Mouse (Mus musculus): ENCODE results near the gene Gramd1c. TPM values are rescaled to one million over a fixed set of nuclear protein-coding genes. Genes with fewer than 3 reads are reported as not detected.

The Gramd1c gene
- polyA plus RNA-seq, 1 experiment from 2014 or later, result 2.9 TPM

- Histone ChIP-seq H3K4me2 (no peak overlapping the region), H3K27ac (replicated peaks) (no peak overlapping the region), H3K36me3 (replicated peaks) (no peaks in the 10 kb centered on the region), H3K9me3 (replicated peaks) (no peaks in the 10 kb centered on the region), H3K4me3 (replicated peaks) (no peak overlapping the region), H3K27me3 (peaks cover 3% of the 10 kb centered on the region; the same call in 1 of the 2 replicates), H3K9ac (no peak overlapping the region), H3K4me1 (replicated peaks) (0 out of 2 replicates have a peak, but pooled peaks cover 6% of the 10 kb centered on the region)
- no peak for ATAC-seq (ENCODE audit: insufficient read depth)
- WGBS (ENCODE audit: insufficient replicate concordance), result 17% methylated on average over 10 of the region's 10 CpGs
Observed at GRCm38 (mm10) chr16:44058745-44059144, 4.4 kb downstream of the Gramd1c start.

DNA sequence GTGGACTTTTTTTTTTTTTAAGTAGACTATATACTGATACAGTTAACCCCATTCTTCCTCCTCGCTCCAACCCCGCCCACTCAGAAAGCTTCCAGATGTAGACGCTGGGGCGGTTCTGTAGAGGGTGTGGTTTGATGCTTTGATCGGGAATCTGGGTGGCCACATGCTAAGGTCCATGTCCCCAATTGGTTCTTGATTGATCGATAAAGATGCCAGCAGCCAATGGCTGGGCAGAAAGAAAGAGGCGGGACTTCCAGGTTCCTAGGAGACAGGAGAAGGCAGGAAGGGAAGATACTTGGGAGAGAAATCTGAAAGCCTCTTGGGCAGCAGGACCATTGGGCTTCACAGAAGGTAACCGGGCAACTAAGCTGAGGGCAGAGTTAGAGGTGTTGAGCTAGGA, 7.4 kb downstream of the Gramd1c start:
- H3K9ac ChIP-seq, result no peak overlapping the region
- ATAC-seq (ENCODE audit: insufficient read depth), result no peak
- H3K27me3 ChIP-seq, result no peaks in the 10 kb centered on the region
- no peaks in the 10 kb centered on the region for H3K9me3 ChIP-seq (replicated peaks)
- H3K4me1 ChIP-seq (replicated peaks), result no peaks in the 10 kb centered on the region
- WGBS (ENCODE audit: insufficient replicate concordance), result 49% methylated on average over 8 of the region's 8 CpGs
- no peak overlapping the region for H3K4me2 ChIP-seq
- H3K36me3 ChIP-seq (replicated peaks), result no peaks in the 10 kb centered on the region
- no peak overlapping the region for H3K27ac ChIP-seq (replicated peaks)
- H3K4me3 ChIP-seq (replicated peaks), result no peak overlapping the region

- H3K36me3 ChIP-seq (replicated peaks), result no peaks in the 10 kb centered on the region
- no peak overlapping the region for H3K27ac ChIP-seq (replicated peaks)
- H3K9ac ChIP-seq, result no peak overlapping the region
- H3K9me3 ChIP-seq (replicated peaks), result no peaks in the 10 kb centered on the region
- no peak overlapping the region for H3K4me2 ChIP-seq
- no peak for ATAC-seq (ENCODE audit: insufficient read depth)
- 66% methylated on average over 6 of the region's 6 CpGs for WGBS (ENCODE audit: insufficient replicate concordance)
- no peak overlapping the region for H3K4me3 ChIP-seq (replicated peaks)
- H3K4me1 ChIP-seq (replicated peaks), result no peaks in the 10 kb centered on the region
- H3K27me3 ChIP-seq, result no peaks in the 10 kb centered on the region
Observed at GRCm38 (mm10) chr16:44053265-44053664, 9.9 kb downstream of the Gramd1c start.

GRCm38 (mm10) chr16:44052390-44052789, 10.8 kb downstream of the Gramd1c start:
- Histone ChIP-seq H3K4me1 (replicated peaks) (no peaks in the 10 kb centered on the region), H3K4me3 (replicated peaks) (no peak overlapping the region), H3K36me3 (replicated peaks) (no peaks in the 10 kb centered on the region), H3K4me2 (no peak overlapping the region), H3K27me3 (no peaks in the 10 kb centered on the region), H3K9ac (no peak overlapping the region), H3K27ac (replicated peaks) (no peak overlapping the region), H3K9me3 (replicated peaks) (no peaks in the 10 kb centered on the region)
- no peak for ATAC-seq (ENCODE audit: insufficient read depth)
- WGBS (ENCODE audit: insufficient replicate concordance), result 53% methylated on average over 6 of the region's 6 CpGs

DNA sequence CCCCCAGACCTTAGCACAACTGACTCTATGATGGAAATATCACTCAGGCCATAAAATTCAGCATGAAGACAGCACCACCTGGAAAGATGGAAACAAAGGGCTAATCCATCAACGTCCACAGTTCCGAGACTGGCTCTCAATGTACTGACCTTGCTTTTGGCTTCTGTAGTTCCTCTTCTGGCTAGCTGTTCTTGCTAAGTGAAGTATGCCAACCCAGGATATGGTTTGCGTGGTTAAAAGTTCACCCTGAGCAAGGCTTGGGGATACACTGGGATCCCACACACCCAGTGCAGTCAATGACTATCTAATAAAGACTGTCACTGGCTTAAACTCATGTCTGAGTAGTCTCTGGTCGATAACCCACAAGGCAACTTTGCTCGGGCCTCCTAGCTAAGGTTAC, 13.0 kb downstream of the Gramd1c start:
- Histone ChIP-seq H3K4me2 (no peak overlapping the region), H3K27ac (replicated peaks) (no peak overlapping the region), H3K9ac (no peak overlapping the region), H3K36me3 (replicated peaks) (no peaks in the 10 kb centered on the region), H3K4me3 (replicated peaks) (no peak overlapping the region), H3K9me3 (replicated peaks) (no peaks in the 10 kb centered on the region), H3K4me1 (replicated peaks) (no peaks in the 10 kb centered on the region), H3K27me3 (no peaks in the 10 kb centered on the region)
- WGBS (ENCODE audit: insufficient replicate concordance), result 42% methylated on average over 5 of the region's 5 CpGs
- ATAC-seq (ENCODE audit: insufficient read depth), result no peak

- Histone ChIP-seq H3K4me2 (no peak overlapping the region), H3K4me1 (replicated peaks) (no peaks in the 10 kb centered on the region), H3K9ac (no peak overlapping the region), H3K9me3 (replicated peaks) (no peaks in the 10 kb centered on the region), H3K27ac (replicated peaks) (no peak overlapping the region), H3K4me3 (replicated peaks) (no peak overlapping the region), H3K27me3 (no peaks in the 10 kb centered on the region), H3K36me3 (replicated peaks) (no peaks in the 10 kb centered on the region)
- no peak for ATAC-seq (ENCODE audit: insufficient read depth)
- WGBS (ENCODE audit: insufficient replicate concordance), result 56% methylated on average over 4 of the region's 4 CpGs
Observed at GRCm38 (mm10) chr16:44039112-44039511, 24.0 kb downstream of the Gramd1c start.

GRCm38 (mm10) chr16:44035221-44035620, 27.9 kb downstream of the Gramd1c start:
- ATAC-seq (ENCODE audit: insufficient read depth), result no peak
- Histone ChIP-seq H3K36me3 (replicated peaks) (no peaks in the 10 kb centered on the region), H3K9me3 (replicated peaks) (no peaks in the 10 kb centered on the region), H3K4me2 (no peak overlapping the region), H3K4me3 (replicated peaks) (no peak overlapping the region), H3K27ac (replicated peaks) (no peak overlapping the region), H3K4me1 (replicated peaks) (0 out of 2 replicates have a peak, but pooled peaks cover 6% of the 10 kb centered on the region), H3K9ac (no peak overlapping the region), H3K27me3 (no peaks in the 10 kb centered on the region)
- WGBS (ENCODE audit: insufficient replicate concordance), result 59% methylated on average over 3 of the region's 3 CpGs

- Histone ChIP-seq H3K4me3 (replicated peaks) (no peak overlapping the region), H3K27me3 (no peaks in the 10 kb centered on the region), H3K36me3 (replicated peaks) (no peaks in the 10 kb centered on the region), H3K27ac (replicated peaks) (no peak overlapping the region; the same call in 1 of the 2 replicates), H3K9me3 (replicated peaks) (no peaks in the 10 kb centered on the region), H3K4me2 (no peak overlapping the region), H3K4me1 (replicated peaks) (0 out of 2 replicates have a peak, but pooled peaks cover 6% of the 10 kb centered on the region), H3K9ac (no peak overlapping the region)
- 57% methylated on average over 5 of the region's 5 CpGs for WGBS (ENCODE audit: insufficient replicate concordance)
- ATAC-seq (ENCODE audit: insufficient read depth), result 0 out of 2 replicates have a peak, but pooled peaks have one; percentile 15
Observed at GRCm38 (mm10) chr16:44033365-44033764, 29.8 kb downstream of the Gramd1c start.

- 9% methylated on average over 2 of the region's 2 CpGs for WGBS (ENCODE audit: insufficient replicate concordance)
- Histone ChIP-seq H3K9me3 (replicated peaks) (no peaks in the 10 kb centered on the region), H3K4me2 (no peak overlapping the region), H3K4me1 (replicated peaks) (peaks cover 16% of the 10 kb centered on the region), H3K27ac (replicated peaks) (no peak overlapping the region), H3K4me3 (replicated peaks) (no peak overlapping the region), H3K36me3 (replicated peaks) (no peaks in the 10 kb centered on the region), H3K9ac (no peak overlapping the region), H3K27me3 (no peaks in the 10 kb centered on the region)
- no peak for ATAC-seq (ENCODE audit: insufficient read depth)
Observed at GRCm38 (mm10) chr16:44029273-44029672, 33.9 kb downstream of the Gramd1c start.

DNA sequence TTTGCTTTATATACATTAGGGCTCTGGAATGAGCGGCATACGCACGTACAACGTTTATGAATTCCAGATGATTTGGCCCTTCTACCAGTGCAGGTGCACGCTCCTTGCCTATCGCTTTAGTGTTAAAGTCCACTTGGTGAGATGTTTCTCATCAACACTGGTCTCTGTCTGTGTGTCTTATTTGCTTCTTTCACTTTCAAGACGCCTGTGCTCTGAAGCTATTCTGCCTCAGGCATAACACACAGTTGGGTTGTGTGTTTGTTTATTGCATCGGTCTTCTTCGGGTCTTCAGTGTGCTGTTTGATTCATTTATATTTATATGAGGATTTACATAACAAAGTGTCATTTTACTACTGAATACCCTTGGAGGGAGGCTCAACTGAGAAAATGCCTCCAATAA, 36.3 kb downstream of the Gramd1c start:
- no peak overlapping the region for H3K27ac ChIP-seq (replicated peaks)
- no peak overlapping the region for H3K9ac ChIP-seq
- ATAC-seq (ENCODE audit: insufficient read depth), result no peak
- H3K36me3 ChIP-seq (replicated peaks), result no peaks in the 10 kb centered on the region
- H3K9me3 ChIP-seq (replicated peaks), result no peaks in the 10 kb centered on the region
- H3K4me1 ChIP-seq (replicated peaks), result peaks cover 10% of the 10 kb centered on the region
- H3K4me3 ChIP-seq (replicated peaks), result no peak overlapping the region
- 79% methylated on average over 9 of the region's 9 CpGs for WGBS (ENCODE audit: insufficient replicate concordance)
- no peaks in the 10 kb centered on the region for H3K27me3 ChIP-seq
- no peak overlapping the region for H3K4me2 ChIP-seq

GRCm38 (mm10) chr16:44026210-44026609, 36.9 kb downstream of the Gramd1c start:
- Histone ChIP-seq H3K27me3 (no peaks in the 10 kb centered on the region), H3K4me3 (replicated peaks) (no peak overlapping the region), H3K36me3 (replicated peaks) (no peaks in the 10 kb centered on the region), H3K9me3 (replicated peaks) (no peaks in the 10 kb centered on the region), H3K4me1 (replicated peaks) (peaks cover 10% of the 10 kb centered on the region), H3K27ac (replicated peaks) (no peak overlapping the region), H3K9ac (no peak overlapping the region), H3K4me2 (no peak overlapping the region; the same call in 1 of the 2 replicates)
- WGBS (ENCODE audit: insufficient replicate concordance), result 48% methylated on average over 6 of the region's 6 CpGs
- no peak for ATAC-seq (ENCODE audit: insufficient read depth)

DNA sequence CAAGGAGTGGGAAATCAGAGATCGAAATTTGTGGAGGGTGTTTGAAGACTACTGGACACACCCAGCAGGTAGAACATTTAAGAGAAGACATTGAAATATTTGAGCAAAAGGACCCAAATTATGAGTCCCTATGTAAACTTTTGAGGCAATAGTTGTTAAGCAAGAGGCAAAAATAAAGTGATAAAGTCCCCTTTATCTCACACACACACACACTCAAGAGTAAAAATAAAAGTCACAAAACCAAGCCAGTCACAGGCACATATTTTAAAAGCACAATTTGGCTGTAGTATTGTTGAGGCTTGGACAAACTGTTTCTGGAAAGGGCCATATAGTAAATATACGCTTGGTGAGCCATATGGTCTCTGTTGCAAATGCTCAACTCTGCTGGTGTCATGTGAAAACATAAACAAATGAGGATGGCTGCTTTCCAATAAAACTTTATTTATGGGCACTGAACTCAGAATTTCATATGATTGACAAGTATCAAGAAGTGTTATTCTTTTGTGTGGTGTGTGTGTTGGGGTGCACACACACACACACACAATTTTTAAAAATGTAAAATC, 44.1 kb downstream of the Gramd1c start:
- peak overlapping the region; percentile 22; the same call in 1 of the 2 replicates for H3K4me3 ChIP-seq (replicated peaks)
- 29% methylated on average over 2 of the region's 2 CpGs for WGBS (ENCODE audit: insufficient replicate concordance)
- H3K9me3 ChIP-seq (replicated peaks), result no peaks in the 10 kb centered on the region
- H3K4me1 ChIP-seq (replicated peaks), result peaks cover 39% of the 10 kb centered on the region
- no peak overlapping the region for H3K9ac ChIP-seq
- H3K27ac ChIP-seq (replicated peaks), result peak overlapping the region; percentile 86
- ATAC-seq (ENCODE audit: insufficient read depth), result 0 out of 2 replicates have a peak, but pooled peaks have one; percentile 1
- no peaks in the 10 kb centered on the region for H3K27me3 ChIP-seq
- peak overlapping the region; percentile 63 for H3K4me2 ChIP-seq
- H3K36me3 ChIP-seq (replicated peaks), result no peaks in the 10 kb centered on the region
